Mouse (Mus musculus): ENCODE results near the gene Klhdc1. TPM values are rescaled to one million over a fixed set of nuclear protein-coding genes. Genes with fewer than 3 reads are reported as not detected.

The Klhdc1 gene
- polyA plus RNA-seq, 1 experiment, result 1.8 TPM

DNA sequence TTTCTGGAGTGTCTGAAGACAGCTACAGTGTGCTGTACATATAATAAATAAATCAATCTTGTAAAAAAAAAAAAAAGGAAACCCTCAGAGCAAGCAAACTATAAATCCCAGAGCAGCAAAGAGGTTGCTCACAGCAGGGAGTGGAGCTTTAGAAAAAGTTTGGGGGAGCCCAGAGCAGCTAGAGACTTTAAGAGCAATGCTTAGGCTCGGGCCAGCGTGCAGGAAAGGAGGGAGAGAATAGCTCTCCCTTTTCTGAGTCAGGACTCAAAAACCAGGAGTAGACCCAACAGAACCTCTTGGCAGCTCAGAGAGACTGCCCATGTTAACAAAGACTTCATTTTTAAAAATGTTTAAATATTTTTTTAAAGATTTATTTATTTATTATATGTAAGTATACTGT lies 28.0 kb downstream of the Klhdc1 start:
- Histone ChIP-seq H3ac (ENCODE audit: control insufficient read depth, insufficient read length, low read depth) (no peak overlapping the region), H3K27me3 (ENCODE audit: control insufficient read depth, insufficient read depth, insufficient read length) (no peaks in the 10 kb centered on the region), H3K79me2 (ENCODE audit: control insufficient read depth, insufficient read depth) (no peaks in the 10 kb centered on the region), H3K36me3 (ENCODE audit: control insufficient read depth, insufficient read depth) (no peaks in the 10 kb centered on the region), H3K4me3 (ENCODE audit: insufficient read depth, poor library complexity, severe bottlenecking) (no peak overlapping the region), H3K79me3 (ENCODE audit: low read depth) (no peaks in the 10 kb centered on the region)
- TF ChIP-seq CEBPB (IDR thresholded peaks at IDR 0.05; ENCODE audit: low read depth) (no peak), USF1 (IDR thresholded peaks at IDR 0.05; ENCODE audit: low read depth) (no peak), CTCF (IDR thresholded peaks at IDR 0.05; ENCODE audit: control insufficient read depth, insufficient read depth, insufficient read length) (no peak), FOSL1 (IDR thresholded peaks at IDR 0.05; ENCODE audit: insufficient read depth, low read length, poor library complexity, severe bottlenecking) (no peak), MYOD1 (IDR thresholded peaks at IDR 0.05; ENCODE audit: control insufficient read depth, insufficient read length, low read depth) (no peak), MYOG (IDR thresholded peaks at IDR 0.05; ENCODE audit: control insufficient read depth, extremely low read depth, insufficient read length) (no peak), MAX (IDR thresholded peaks at IDR 0.05) (no peak)

DNA sequence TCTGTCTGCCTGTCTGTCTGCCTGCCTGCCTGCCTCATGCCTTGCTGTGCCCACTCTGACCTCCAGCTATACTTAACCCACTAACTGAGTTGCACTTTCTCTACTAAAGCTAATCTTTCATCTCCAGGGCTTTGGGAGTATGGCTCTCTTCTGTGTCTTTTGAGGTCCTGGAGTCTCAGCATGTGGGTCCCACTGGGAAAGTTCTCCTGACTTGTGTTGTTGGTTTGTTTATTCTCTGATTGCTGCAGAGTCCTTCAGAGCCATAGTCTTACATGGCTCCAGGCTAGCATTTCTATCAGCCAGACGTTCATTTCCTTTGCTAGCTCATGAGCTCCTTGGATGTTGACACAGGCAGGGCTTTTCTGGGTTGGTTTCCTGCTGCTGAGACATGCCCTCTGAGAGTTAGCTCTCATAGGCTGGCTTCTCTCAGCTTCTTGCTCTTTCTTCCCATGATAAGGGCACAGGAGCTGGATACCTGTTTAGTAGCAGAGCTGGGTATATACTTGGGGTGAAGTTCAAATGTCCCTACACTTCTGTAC lies 39.0 kb downstream of the Klhdc1 start:
- Histone ChIP-seq H3K27me3 (ENCODE audit: control insufficient read depth, insufficient read depth, insufficient read length) (no peaks in the 10 kb centered on the region), H3ac (ENCODE audit: control insufficient read depth, insufficient read length, low read depth) (no peak overlapping the region), H3K36me3 (ENCODE audit: control insufficient read depth, insufficient read depth) (no peaks in the 10 kb centered on the region), H3K4me3 (ENCODE audit: insufficient read depth, poor library complexity, severe bottlenecking) (no peak overlapping the region), H3K79me3 (ENCODE audit: low read depth) (no peaks in the 10 kb centered on the region), H3K79me2 (ENCODE audit: control insufficient read depth, insufficient read depth) (no peaks in the 10 kb centered on the region)
- TF ChIP-seq MYOD1 (IDR thresholded peaks at IDR 0.05; ENCODE audit: control insufficient read depth, insufficient read length, low read depth) (no peak), CTCF (IDR thresholded peaks at IDR 0.05; ENCODE audit: control insufficient read depth, insufficient read depth, insufficient read length) (no peak), FOSL1 (IDR thresholded peaks at IDR 0.05; ENCODE audit: insufficient read depth, low read length, poor library complexity, severe bottlenecking) (no peak), USF1 (IDR thresholded peaks at IDR 0.05; ENCODE audit: low read depth) (no peak), MAX (IDR thresholded peaks at IDR 0.05) (no peak), MYOG (IDR thresholded peaks at IDR 0.05; ENCODE audit: control insufficient read depth, extremely low read depth, insufficient read length) (no peak), CEBPB (IDR thresholded peaks at IDR 0.05; ENCODE audit: low read depth) (no peak)

DNA sequence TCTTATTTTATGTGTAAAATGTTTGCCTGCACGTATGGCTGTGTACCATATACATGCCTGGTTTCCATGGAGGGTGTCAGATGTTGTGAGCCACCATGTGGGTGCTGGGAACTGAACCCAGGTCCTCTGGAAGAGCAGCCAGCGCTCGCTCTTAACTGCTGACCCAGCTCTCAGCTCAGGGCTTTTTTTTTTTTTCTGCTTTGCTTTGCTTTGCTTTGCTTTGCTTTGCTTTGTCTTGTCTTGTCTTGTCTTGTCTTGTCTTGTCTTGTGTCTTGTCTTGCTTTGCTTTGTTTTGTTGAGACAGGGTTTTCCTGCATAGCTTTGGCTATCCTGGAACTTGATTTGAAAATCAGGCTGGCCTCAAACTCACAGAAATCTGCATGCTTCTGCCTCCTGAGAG lies 39.9 kb downstream of the Klhdc1 start:
- H3K36me3 ChIP-seq (ENCODE audit: control insufficient read depth, insufficient read depth), result no peaks in the 10 kb centered on the region
- H3K79me2 ChIP-seq (ENCODE audit: control insufficient read depth, insufficient read depth), result no peaks in the 10 kb centered on the region
- no peak for TF ChIP-seq MAX (IDR thresholded peaks at IDR 0.05)
- TF ChIP-seq FOSL1 (IDR thresholded peaks at IDR 0.05; ENCODE audit: insufficient read depth, low read length, poor library complexity, severe bottlenecking), result no peak
- TF ChIP-seq CEBPB (IDR thresholded peaks at IDR 0.05; ENCODE audit: low read depth), result no peak
- no peak for TF ChIP-seq CTCF (IDR thresholded peaks at IDR 0.05; ENCODE audit: control insufficient read depth, insufficient read depth, insufficient read length)
- no peak for TF ChIP-seq MYOD1 (IDR thresholded peaks at IDR 0.05; ENCODE audit: control insufficient read depth, insufficient read length, low read depth)
- TF ChIP-seq USF1 (IDR thresholded peaks at IDR 0.05; ENCODE audit: low read depth), result no peak
- TF ChIP-seq MYOG (IDR thresholded peaks at IDR 0.05; ENCODE audit: control insufficient read depth, extremely low read depth, insufficient read length), result no peak
- H3K27me3 ChIP-seq (ENCODE audit: control insufficient read depth, insufficient read depth, insufficient read length), result no peaks in the 10 kb centered on the region
- H3K79me3 ChIP-seq (ENCODE audit: low read depth), result no peaks in the 10 kb centered on the region
- no peak overlapping the region for H3ac ChIP-seq (ENCODE audit: control insufficient read depth, insufficient read length, low read depth)
- no peak overlapping the region for H3K4me3 ChIP-seq (ENCODE audit: insufficient read depth, poor library complexity, severe bottlenecking)

DNA sequence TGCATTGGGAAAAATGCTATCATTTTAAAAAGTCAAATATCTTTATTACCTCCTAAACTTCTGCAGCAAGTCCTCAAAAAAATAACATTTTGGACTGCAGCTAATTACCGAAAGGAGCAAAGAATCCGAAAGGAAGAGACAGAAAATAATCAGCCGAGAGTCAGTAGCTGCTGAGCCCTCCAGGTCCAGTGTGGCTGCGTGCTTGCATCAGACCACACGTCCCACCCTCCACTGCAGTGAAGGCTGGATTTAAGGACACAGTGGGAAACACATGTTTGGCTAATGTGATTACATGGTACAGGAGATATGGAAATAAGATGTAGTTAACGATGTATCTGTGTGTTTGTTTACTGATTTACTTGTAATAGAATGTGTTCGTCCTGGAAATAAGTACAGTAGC lies 42.2 kb downstream of the Klhdc1 start:
- Histone ChIP-seq H3K4me3 (ENCODE audit: insufficient read depth, poor library complexity, severe bottlenecking) (no peak overlapping the region), H3K79me3 (ENCODE audit: low read depth) (no peaks in the 10 kb centered on the region), H3K27me3 (ENCODE audit: control insufficient read depth, insufficient read depth, insufficient read length) (no peaks in the 10 kb centered on the region), H3K79me2 (ENCODE audit: control insufficient read depth, insufficient read depth) (no peaks in the 10 kb centered on the region), H3ac (ENCODE audit: control insufficient read depth, insufficient read length, low read depth) (no peak overlapping the region), H3K36me3 (ENCODE audit: control insufficient read depth, insufficient read depth) (no peaks in the 10 kb centered on the region)
- TF ChIP-seq CTCF (IDR thresholded peaks at IDR 0.05; ENCODE audit: control insufficient read depth, insufficient read depth, insufficient read length), result no peak

DNA sequence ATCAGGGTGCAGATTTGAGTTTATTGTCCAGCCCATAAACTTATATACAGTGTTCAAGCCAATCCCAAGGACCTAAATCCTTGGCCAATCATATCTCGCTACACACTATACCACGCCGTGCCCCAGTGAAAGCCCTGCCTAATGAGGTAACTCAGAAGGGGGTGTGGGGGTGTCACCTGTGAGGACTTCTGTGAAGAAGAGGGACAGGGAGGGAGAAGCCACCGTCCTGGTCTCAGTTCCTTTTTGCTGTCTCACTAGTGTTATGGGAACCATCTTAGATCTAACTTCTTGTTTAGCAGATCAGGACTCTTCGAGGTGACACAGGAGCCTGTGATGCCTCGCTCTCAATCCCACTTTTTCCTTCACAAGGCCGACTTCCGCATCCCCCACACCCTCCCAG lies 46.6 kb downstream of the Klhdc1 start:
- H3K79me2 ChIP-seq (ENCODE audit: control insufficient read depth, insufficient read depth), result no peaks in the 10 kb centered on the region
- no peak for TF ChIP-seq MAX (IDR thresholded peaks at IDR 0.05)
- TF ChIP-seq CEBPB (IDR thresholded peaks at IDR 0.05; ENCODE audit: low read depth), result no peak
- no peak for TF ChIP-seq MYOD1 (IDR thresholded peaks at IDR 0.05; ENCODE audit: control insufficient read depth, insufficient read length, low read depth)
- TF ChIP-seq USF1 (IDR thresholded peaks at IDR 0.05; ENCODE audit: low read depth), result no peak
- TF ChIP-seq FOSL1 (IDR thresholded peaks at IDR 0.05; ENCODE audit: insufficient read depth, low read length, poor library complexity, severe bottlenecking), result no peak
- TF ChIP-seq MYOG (IDR thresholded peaks at IDR 0.05; ENCODE audit: control insufficient read depth, extremely low read depth, insufficient read length), result no peak
- TF ChIP-seq CTCF (IDR thresholded peaks at IDR 0.05; ENCODE audit: control insufficient read depth, insufficient read depth, insufficient read length), result no peak
- no peak overlapping the region for H3K4me3 ChIP-seq (ENCODE audit: insufficient read depth, poor library complexity, severe bottlenecking)
- H3K27me3 ChIP-seq (ENCODE audit: control insufficient read depth, insufficient read depth, insufficient read length), result no peaks in the 10 kb centered on the region
- H3ac ChIP-seq (ENCODE audit: control insufficient read depth, insufficient read length, low read depth), result no peak overlapping the region
- no peaks in the 10 kb centered on the region for H3K36me3 ChIP-seq (ENCODE audit: control insufficient read depth, insufficient read depth)
- no peaks in the 10 kb centered on the region for H3K79me3 ChIP-seq (ENCODE audit: low read depth)

DNA sequence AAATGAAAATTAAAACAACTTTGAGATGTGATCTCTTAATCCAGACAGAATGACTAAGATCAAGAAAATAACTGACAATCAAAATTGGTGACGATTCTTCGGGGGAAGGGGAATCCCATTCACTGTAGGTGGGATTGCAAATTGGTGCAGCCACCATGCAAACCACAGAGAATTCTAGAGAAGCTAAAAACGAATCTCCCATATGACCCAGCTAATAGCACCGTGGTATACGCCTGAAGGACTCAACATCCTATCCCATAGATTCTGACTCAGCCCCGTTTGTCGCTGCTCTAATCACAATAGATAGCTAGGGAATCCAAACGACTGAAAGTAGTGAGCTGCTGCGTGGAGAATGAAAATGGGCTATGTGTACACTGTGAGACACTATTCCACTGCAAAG lies 47.7 kb downstream of the Klhdc1 start:
- Histone ChIP-seq H3K4me3 (ENCODE audit: insufficient read depth, poor library complexity, severe bottlenecking) (no peak overlapping the region), H3K79me2 (ENCODE audit: control insufficient read depth, insufficient read depth) (no peaks in the 10 kb centered on the region), H3K27me3 (ENCODE audit: control insufficient read depth, insufficient read depth, insufficient read length) (no peaks in the 10 kb centered on the region), H3ac (ENCODE audit: control insufficient read depth, insufficient read length, low read depth) (no peak overlapping the region), H3K79me3 (ENCODE audit: low read depth) (no peaks in the 10 kb centered on the region), H3K36me3 (ENCODE audit: control insufficient read depth, insufficient read depth) (no peaks in the 10 kb centered on the region)
- no peak for TF ChIP-seq USF1 (IDR thresholded peaks at IDR 0.05; ENCODE audit: low read depth)
- no peak for TF ChIP-seq CEBPB (IDR thresholded peaks at IDR 0.05; ENCODE audit: low read depth)
- TF ChIP-seq MYOD1 (IDR thresholded peaks at IDR 0.05; ENCODE audit: control insufficient read depth, insufficient read length, low read depth), result no peak
- TF ChIP-seq MAX (IDR thresholded peaks at IDR 0.05), result no peak
- TF ChIP-seq MYOG (IDR thresholded peaks at IDR 0.05; ENCODE audit: control insufficient read depth, extremely low read depth, insufficient read length), result no peak
- TF ChIP-seq FOSL1 (IDR thresholded peaks at IDR 0.05; ENCODE audit: insufficient read depth, low read length, poor library complexity, severe bottlenecking), result no peak
- no peak for TF ChIP-seq CTCF (IDR thresholded peaks at IDR 0.05; ENCODE audit: control insufficient read depth, insufficient read depth, insufficient read length)
